Mouse (Mus musculus): ENCODE measurements at regions not wholly inside any gene's neighbourhood (a gene's known extent, or its start where the extent isn't known, plus 50 kb on each side); places are given as distances from the start of the nearest gene placed in this dataset.
"Not testable (repeated sequence)": the region's sequence is repeated elsewhere in the genome, so short reads cannot be mapped to it uniquely, and the experiment has no call there.

DNA sequence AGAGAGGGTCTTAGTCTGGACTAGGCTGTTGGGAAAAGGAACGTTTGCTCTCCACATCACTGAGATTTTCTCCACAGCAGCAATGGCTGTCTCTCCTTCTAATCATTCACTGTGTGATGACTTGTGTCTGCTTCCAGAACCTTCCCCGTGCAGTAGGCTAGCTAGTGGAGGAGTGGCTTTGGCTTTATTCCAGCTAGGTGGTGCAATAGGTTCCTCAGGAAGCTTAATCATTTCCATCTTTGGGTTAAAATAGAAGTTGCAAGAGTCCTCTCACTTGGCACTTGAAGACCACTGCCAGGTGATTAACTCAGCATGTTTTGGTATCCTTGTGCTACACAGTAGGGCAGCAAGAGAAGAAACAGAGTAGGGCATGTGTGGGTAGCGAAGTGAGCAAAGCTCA lies 314.2 kb upstream of the Cdh4 start:
- no peak for DNase-seq (ENCODE audit: low spot score)

DNA sequence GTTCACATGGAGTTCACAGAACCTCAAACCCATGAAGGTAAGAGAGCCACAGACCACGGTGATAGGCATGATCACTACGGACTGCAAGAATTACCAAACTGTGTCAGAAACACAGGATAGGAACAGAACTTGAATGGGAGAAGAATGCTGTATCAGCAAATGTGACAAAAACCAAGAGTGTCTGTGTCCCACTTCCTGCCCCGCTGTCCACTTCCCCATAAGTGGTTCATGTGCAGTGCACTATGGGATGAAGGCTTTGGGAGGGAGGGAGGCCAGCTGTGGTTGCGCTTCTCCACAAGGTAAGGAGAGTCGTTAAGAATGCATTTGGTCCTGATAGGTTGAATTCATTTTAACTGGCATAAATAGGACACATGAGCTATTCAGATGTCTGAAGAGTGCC lies 313.8 kb upstream of the Cdh4 start:
- DNase-seq (ENCODE audit: low spot score) = no peak

DNA sequence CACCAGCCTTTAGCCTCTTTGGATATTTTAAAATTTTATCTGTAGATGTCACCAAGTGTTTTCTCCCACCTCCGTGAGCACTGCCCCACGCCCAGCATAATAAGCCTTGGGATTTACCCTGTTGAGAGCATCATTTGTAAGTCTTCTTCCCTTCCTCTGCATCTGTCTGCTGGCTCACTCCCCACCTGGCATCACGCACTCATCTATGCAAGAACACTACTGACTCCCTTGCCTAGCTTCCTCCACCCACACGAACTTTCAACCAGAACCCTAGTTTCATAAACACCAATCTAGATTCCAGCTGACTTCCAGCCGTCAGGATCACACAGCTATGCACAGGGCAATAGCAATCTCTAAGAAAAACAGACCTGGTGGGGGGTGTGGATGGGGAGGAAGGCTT lies 311.2 kb upstream of the Cdh4 start:
- no peak for DNase-seq (ENCODE audit: low spot score)

DNA sequence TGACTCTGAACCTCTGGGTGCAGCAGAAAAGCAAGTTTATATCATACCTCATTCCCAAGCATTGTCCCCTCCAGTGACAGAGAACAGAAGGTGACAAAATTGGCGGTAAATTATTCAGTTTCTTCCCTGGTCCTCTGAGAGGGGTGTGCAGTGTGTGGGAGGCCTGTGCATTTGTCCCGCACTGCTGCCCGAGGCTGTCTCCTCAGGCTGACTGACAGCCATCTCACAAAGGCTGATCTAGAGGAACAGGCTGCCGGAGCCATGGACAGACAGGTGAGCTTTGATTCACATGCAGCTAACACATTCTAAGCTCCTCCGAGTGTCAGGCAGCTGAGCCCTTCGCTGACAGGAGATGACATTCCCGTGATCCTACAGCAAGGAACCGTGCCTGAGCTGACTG lies 299.9 kb upstream of the Cdh4 start:
- no peak for DNase-seq (ENCODE audit: low spot score)

DNA sequence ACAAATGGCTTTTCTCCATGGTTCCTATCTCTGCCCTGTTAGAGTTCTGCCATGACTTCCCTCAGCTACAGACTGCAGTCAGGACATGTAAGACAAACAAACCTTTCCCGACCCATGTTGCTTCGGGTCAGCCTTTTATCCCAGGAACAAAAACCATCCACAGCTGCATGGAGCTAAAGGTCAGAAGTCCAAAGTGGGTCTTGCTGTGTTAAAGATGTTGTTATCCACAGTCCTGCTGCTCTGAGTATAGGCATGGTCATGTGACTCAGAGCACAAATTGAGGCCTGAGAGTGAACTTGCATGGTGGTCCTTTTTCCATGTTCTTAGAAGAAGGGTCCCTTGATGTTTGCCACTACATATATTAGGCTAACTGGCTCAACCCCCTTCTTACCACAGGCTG lies 296.5 kb upstream of the Cdh4 start:
- DNase-seq (ENCODE audit: low spot score) = no peak

DNA sequence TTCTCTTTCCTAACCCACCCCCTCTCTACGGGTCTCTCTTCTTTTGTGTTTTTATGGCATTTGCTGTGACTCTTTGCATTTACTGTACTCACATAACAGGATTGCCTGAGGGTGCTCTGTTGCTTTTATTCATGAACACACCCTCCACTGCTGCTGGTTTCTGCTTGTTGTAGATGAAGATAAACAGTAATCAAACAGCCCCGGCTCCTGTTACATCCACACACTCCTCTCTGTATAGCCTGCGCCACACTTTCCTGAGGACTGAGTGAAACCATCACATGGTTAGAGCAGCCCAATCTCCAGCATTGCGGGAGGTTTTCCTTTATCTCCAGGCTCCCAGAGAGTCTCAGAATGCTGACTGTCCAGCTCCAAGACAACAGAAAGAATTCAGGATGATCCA lies 296.0 kb upstream of the Cdh4 start:
- no peak for DNase-seq (ENCODE audit: low spot score)

DNA sequence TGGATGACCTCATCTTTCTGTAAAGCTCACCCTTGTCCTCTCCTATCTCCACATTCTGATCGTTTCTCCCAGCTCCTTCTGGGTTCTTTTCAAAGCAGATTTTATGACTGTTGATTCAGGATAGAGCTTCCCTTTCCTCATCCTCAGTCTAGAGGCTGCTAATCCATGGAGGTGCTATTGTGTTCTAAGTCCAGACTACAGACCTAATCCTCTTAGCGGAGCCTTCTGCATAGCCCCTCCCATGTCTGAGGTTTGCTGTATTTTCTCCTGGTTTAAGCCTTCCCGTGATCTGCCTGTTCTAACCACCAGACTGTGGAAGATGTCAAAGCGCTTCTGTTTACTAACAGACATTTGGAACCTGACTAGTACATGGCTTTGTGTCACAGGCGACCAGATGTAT lies 294.0 kb upstream of the Cdh4 start:
- no peak for DNase-seq (ENCODE audit: low spot score)

DNA sequence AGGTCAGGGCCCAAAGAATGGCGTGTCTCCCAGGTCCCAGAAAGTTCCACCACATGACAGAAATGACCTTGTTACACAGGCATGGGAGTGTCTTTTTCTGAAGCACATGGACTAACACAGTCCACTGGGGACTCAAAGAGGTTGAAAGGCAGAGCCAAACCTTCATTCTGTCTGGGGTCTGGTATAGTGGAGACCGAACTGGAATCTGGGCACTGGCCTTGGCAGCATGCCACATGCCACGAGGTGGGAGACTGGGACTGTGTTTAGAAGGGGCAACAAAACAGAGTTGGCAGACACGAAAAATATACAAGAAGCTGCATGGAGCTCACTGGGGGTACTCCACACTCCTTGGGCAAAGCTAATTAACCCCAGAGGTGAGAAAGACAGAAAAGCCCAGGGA lies 293.6 kb upstream of the Cdh4 start:
- DNase-seq (ENCODE audit: low spot score) = no peak

DNA sequence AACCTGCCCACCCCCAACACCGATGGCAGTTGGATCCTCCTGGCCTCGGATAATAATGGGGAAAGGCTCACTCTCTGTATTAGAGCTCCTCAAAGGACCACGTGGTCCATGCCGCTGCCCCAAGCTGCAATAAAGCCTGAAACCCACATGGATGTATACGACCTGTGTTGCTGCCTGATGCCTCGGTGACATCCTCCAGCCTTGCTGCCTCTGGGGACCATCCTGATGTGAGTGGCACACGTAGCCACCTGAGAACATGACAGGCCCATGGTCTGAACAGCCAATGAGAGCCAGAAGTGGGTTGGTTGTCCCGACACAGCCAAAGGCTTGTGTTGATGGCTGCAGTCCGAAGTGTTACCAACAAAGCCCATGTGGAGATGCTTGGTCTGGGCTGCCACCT lies 283.4 kb upstream of the Cdh4 start:
- no peak for DNase-seq (ENCODE audit: low spot score)

DNA sequence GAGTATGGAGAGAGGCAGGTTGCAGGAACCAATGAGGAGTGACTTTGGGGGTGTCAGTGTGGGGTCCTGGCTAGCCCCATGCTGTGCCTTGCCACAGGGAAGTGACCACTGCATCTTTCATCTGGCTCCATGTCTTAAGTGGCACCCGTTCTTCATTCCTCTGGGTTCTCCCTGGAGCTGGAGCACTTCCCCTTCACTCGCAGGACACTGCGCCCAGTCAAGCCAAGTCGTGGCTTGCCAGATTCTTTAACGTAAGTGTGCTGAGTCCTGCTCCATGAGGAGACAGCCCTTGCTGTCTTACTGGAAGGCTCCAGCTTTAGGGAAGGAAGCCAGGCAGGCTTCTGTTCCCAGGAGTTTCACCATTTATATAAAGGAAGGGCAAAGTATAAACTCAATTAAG lies 279.1 kb upstream of the Cdh4 start:
- DNase-seq (ENCODE audit: low spot score) = no peak

DNA sequence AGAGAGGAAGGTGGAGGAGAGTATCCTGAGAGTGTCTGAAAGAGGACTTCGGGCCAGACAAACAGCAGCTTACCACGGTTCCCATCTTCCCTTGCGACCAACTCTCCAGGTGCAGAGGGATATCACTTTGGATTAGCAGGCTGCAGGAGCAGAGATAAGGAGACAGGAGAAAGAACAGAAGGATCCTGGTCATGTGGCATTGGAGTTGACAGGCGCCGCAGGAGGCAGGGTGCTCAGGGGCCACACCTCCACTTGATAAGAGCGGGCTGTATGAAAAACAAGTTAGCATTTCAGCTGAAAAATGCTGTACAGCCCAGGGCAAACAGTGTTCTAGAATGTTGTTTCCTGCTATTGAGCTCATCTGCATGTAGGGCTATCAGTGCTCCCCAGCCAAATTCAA lies 272.1 kb upstream of the Cdh4 start:
- DNase-seq (ENCODE audit: low spot score) = no peak

DNA sequence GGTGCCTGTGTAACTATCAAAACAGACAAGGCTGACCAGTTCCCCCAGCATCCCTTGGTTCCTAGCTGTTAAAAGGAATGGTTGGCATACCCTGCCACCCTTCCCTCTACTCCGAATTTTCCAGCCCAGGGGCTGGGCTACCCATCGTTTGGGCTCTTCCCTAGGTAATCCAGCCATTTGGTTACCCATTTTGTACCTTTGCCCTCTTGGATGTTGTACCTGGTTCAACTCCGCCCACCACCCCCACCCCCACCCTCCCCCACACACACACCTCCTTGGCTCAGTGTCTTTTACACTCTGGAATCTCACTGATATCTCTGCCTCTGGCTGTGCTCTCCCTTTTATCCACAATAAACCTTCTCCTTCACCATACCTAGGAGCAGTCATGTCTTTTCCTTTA lies 271.6 kb upstream of the Cdh4 start:
- no peak for DNase-seq (ENCODE audit: low spot score)

DNA sequence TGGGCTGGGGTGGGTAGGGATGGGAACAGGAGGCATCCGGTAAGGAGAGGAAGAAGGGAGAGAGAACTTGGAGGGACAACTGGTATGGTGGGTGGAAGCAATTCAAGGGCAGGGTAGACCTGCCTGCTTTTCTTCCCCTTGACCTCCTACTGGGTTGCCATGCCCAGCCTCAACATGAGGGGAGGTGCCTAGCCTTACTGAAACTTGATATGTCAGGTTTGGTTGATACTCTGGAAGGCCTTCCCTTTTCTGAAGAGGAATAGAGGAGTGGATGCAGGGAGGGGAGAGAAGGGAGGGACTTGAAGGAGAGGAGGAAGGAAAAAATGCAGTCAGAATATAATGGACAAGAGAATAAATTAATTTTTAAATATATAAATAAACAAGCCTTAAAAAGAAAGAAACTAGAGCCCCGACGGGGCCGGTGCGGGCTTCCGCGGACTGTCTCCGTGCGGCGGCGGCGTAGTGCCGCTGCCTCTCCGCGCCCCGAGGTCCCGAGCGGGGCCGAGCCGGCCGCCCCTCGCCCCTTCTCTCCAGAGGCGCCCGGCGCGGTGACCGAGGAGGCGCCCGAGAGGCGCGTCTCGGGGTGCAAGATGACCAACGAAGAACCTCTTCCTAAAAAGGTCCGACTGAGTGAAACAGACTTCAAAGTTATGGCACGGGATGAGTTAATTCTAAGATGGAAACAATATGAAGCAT lies 265.2 kb upstream of the Cdh4 start:
- not testable (repeated sequence) for DNase-seq (ENCODE audit: low spot score)

DNA sequence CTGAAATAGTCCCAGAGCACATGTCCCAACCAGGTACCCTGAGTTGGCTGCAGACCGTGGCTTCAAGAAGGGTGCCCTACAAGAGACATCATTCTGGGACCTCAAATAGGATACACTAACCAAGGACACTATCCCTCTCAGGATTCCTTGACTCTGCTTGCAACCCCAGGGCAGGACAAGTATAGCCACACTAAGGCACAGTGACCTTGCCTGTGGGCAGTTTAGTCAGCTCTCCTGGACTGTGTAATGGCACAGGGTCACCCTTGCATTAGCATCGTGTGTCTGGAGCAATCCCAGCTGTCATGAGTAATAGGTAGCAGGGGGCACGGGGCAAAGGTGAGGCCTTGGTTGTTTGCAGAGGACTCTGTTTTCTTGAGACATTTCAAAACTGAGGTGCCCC lies 260.9 kb upstream of the Cdh4 start:
- no peak for DNase-seq (ENCODE audit: low spot score)

DNA sequence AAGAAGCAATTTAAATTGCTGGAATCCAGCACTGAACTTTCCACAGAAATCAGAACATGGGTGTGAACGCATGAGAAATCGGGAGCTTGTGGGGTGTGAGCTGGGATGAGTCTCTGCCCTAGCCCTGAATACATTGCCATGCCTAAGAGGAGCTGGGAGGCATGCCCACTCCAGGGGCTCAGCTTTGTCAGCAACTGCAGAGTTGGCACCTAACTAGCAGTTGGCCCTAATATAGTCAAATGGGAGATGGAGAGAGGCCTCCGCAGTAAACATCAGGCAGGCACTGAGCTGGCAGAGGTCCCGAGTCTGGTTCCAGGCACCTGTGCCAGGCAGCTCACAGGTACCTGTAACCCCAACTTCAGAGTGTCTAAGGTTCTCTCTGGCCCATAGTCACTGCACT lies 260.1 kb upstream of the Cdh4 start:
- DNase-seq (ENCODE audit: low spot score) = no peak

DNA sequence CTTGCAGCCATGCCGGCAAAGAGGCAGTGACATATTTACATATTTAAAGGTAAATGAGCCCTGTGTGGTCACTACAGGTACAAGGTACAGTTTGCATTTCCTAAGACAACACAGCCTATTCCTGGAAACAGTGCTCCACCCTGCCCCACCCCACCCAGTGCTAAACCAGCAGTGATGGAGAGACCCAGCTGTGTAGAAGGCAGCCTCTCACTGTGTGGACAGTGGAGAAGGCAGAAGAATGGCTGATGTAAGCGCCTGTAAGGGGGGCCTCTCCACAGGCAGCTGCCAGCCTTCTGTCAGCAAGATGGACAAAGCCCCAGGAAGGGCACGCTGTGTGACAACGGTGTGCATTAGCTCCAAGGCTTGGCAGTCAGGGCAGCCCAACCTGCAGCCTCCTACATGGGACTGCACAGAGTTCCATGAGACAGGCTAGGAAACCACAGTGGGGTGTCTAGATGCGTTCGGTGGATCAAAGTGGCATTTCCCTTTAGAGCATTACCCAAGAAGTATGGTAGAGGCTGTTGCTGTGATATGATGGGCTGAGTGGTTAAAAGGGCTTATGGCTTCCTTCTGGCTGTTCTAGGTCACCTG lies 249.2 kb upstream of the Cdh4 start:
- no peak for DNase-seq (ENCODE audit: low spot score)

DNA sequence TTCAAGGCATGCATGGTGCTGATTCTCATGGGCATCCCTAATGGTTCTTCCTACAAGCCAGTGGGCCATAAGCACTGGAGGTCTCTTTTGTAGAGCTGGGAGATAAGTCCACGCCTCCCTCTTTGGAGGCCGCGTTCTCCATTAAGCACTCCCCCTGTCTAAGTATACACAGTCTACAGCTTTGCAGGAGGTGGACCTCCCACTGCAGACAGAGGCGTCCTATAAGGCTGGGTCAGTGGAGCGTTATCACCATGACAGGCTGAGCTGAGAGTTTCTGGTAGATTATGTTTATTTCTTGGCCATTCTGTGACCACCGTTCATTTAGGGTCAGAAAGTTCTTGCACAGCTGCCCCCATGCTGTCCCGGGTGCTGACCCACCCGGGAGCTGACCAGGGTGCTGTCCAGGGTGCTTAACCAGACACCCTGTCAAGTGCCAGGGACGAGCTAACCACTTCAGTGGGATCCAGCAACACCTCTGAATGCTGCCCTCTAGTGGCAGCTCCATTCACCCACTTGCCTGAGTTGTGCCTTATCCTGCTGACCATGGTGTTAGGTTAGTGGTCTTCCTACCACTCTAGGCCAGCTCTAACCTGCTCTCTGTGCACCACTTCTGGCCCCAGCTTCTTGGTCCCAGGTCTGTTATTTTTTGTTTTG lies 248.6 kb upstream of the Cdh4 start:
- DNase-seq (ENCODE audit: low spot score) = peak; percentile 56

DNA sequence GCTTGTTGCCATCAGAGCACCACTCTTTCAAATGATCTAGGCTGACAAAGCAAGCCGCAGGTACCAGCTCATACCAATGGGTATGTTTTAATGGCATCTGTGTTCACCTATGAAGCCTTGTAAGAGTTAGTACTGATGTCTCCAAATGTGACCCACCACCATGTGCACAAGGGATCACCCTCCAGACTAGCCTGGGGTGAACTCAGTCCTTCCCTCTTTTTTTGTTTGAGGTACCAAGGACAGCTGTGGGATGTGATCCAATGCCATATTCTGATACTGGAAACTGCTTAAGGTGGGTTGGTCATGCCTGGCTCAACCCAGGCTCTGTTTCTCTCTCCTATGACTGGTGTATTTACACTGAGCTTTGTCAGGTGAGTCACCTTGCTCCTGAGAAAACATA lies 244.8 kb upstream of the Cdh4 start:
- no peak for DNase-seq (ENCODE audit: low spot score)

DNA sequence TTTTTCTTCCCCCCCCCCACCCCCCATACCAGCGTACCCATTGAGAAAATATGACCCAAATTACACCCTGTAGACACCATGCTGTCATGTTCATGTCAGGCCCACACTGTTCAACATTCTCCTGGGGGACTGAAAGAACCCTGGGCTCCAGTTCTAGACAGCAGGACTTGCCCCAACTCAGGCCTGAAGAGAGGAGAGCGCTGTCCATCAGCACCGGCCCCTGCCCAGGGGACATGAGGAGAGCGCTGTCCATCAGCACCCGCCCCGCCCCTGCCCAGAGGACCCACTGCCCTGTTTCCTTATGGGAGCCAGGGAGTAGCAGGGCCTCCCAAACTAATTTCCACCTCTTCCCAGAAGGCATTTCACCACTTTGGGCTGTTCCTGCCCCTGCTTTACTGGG lies 241.7 kb upstream of the Cdh4 start:
- no peak for DNase-seq (ENCODE audit: low spot score)

DNA sequence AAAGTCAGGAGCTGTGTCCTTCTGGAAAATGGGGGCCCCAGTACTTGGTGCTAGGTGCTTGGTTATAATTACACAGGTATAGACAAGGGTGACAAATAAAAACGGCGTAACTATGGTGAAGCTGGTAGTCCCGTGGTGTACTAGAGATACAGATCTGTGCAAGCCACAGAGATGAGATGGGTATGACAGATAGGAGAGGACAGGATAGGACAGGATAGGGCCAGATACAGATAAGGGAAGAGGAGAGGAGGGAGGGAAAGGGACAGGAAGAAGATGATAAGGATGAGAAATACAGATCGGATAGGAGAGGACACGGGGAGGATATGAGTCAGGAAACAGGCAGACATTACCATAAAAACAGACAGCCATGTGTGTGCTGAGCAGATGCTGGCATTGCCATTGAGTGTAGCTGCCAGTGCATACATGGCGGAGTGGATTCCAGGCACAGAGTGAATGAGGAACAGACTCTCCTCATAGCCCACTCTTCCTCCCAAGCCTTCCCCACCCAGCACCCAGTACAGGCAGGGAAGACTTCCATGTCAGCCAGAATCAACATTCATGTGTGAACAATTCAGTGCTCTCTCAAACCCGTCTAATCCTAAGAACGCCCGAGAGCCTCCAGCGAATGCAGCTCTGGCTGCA lies 231.9 kb upstream of the Cdh4 start:
- DNase-seq (ENCODE audit: low spot score) = no peak

DNA sequence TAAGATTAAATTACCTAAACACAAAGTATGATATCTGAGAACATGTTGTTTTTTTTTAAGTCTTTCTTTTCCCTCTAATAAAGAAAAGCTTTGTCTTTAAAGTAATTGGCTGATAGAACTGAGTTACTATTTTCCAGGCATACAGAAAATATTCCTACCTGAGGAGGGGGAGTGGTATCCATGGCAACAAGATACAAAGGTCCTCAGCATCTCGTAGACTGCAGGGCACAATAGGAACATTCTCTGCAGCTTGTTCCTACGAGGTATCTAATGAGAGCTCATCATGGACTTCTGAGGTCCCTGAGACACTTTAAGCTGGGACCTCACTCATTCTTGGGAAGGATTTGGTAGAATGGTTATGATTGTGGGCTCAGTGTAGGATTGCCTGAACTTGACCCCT lies 225.5 kb upstream of the Cdh4 start:
- DNase-seq (ENCODE audit: low spot score) = no peak

DNA sequence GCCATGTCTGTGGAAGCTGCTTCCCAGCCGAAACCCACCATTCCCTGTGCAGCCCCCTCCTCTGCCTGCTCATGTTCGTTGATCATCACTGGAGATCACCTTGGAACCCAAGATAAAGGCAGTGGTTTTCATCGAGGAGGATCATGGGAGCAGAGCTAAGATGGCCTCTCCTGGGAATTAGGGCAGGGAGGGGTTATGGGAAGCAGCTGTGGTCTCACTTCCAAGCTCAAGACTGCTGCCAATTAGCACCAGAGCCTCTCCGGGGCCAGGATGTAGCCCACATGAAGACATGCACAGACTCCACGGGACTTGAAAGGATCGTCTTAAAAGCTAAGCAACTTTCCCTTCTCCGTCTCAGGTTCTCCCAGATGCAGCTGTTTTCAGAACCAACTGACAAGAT lies 214.1 kb upstream of the Cdh4 start:
- DNase-seq (ENCODE audit: low spot score) = no peak

DNA sequence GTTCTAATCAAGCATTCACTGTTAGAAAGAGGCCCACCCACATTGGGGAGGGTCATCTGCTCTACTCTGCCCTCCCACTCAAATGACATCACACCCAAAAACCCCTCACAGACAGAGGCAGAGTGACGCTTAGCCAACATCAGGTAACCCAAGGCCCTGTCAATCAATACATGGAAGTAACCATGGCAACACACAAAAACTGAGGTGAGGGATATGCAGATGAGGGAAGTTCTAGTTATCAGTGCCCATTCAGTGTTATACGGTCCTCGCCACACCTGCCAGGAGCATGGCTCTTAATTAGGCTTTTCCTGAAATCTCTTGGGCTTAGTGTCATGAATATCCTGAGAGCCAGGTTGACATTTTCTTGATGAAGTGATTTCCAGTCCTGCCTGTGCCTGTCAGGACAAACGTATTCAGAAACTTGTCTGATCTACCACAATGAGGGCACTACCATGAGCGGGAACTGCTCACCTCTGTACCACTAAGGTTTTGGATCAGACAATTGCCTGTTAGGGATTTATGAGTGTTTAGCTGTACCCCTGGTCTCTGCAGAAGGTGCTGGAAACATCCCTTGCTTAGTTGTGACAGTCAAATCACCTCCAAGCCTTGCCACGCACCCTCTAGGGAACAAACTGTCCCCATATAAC lies 210.4 kb upstream of the Cdh4 start:
- DNase-seq (ENCODE audit: low spot score) = no peak
